Mouse (Mus musculus) ES-E14 (cell line): ENCODE results near the gene Stum.

Experiments used
- CHD2 ChIP-seq: IDR thresholded peaks from 2 replicates; pipeline ENCODE4 v1.6.1; 2014; ENCODE audit warnings: mild to moderate bottlenecking, low read depth, low read length, inconsistent platforms
- HCFC1 ChIP-seq: IDR thresholded peaks from 2 replicates; pipeline ENCODE4 v1.6.1; 2012; ENCODE audit warnings: low read length, inconsistent platforms, borderline replicate concordance; ENCODE audit not compliant: insufficient read depth
- MAFK ChIP-seq: IDR thresholded peaks from 2 replicates; pipeline ENCODE4 v1.6.1; 2014; ENCODE audit warnings: mild to moderate bottlenecking, low read depth, low read length, inconsistent platforms; ENCODE audit not compliant: insufficient read depth
- ZC3H11A ChIP-seq: IDR thresholded peaks from 2 replicates; pipeline ENCODE4 v1.6.1; 2012; ENCODE audit warnings: low read depth, mild to moderate bottlenecking, inconsistent platforms, low read length, borderline replicate concordance
- ZNF384 ChIP-seq: IDR thresholded peaks from 2 replicates; pipeline ENCODE4 v1.6.1; 2012; ENCODE audit warnings: low read depth, low read length, inconsistent platforms

DNA sequence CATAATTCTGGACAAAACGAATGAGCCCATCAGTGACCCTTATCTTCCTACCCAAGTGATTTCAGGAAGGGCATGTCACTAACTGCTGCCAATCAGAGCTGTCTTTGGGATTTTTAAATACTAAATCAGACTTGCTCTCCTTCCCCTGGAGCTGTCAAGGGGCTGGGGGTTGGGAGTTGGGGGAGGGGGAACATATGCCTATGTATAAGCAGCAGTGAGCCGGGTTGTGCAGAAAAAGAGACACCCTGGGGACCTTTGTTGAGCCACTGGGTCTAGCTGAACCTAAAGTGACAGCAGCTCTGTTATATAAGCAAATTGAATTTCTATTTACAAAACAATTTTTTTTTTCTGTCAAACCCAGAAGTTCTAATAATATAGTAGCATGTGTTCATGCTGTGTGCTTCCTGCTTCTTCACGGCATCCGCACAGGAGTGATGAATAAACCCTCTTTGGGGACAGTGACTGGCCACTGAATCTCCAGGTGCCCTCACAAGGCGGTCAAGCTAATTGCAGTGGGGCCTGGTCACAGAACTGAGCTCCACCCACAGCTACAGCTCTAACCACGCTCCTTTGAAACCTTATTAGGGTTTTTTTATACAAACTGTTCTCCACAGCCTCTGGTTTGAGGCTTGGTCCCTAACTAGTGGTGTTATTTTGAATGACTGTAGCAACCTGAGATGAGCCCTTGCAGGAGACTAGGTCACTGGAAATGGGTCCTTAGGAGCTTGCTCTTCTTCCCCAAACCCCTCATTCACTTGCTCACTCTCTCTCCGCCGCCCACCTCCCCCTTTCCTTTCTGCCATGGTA is 47.4 kb upstream of the Stum start:
- no peak for TF ChIP-seq MAFK
- no peak for TF ChIP-seq CHD2
- TF ChIP-seq ZC3H11A: no peak
- TF ChIP-seq ZNF384: no peak
- no peak for TF ChIP-seq HCFC1
